Mouse (Mus musculus) midbrain, embryonic 14.5 days (tissue): Measurements from ENCODE around the gene Ankrd26. TPM values are rescaled to one million over a fixed set of nuclear protein-coding genes. Genes with fewer than 3 reads are reported as not detected.

Source experiments
- ATAC-seq: fragments of 200-750 bp; cut with Nextera tagmentation; 2 replicates; pipeline ENCODE4 v1.8.0; 2017; ENCODE audit warnings: moderate number of reproducible peaks, moderate library complexity; ENCODE audit not compliant: low FRiP score, low TSS enrichment
- DNase-seq: peaks from one replicate; pipeline ENCODE4 v3.0.0-alpha.2; 2015
- H3K27ac ChIP-seq: fragments of 300-500 bp; sonication (generic); replicated peaks from 2 replicates; pipeline ENCODE4 v1.5.1; 2014; ENCODE audit warnings: mild to moderate bottlenecking, low read depth, low read length, moderate library complexity
- H3K27me3 ChIP-seq: fragments of 300-500 bp; sonication (generic); 2 replicates; pipeline ENCODE4 v1.6.1; 2014; ENCODE audit warnings: low read length, control low read depth, mixed read lengths; ENCODE audit not compliant: control insufficient read depth, insufficient read depth
- H3K36me3 ChIP-seq: fragments of 300-500 bp; sonication (generic); 2 replicates; pipeline ENCODE4 v1.6.1; 2014; ENCODE audit warnings: low read length, control low read depth; ENCODE audit not compliant: control insufficient read depth, insufficient read depth
- H3K4me1 ChIP-seq: fragments of 300-500 bp; sonication (generic); 2 replicates; pipeline ENCODE4 v1.6.1; 2014; ENCODE audit warnings: mild to moderate bottlenecking, antibody characterized with exemption, low read length, control low read depth; ENCODE audit not compliant: control insufficient read depth, insufficient read depth
- H3K4me2 ChIP-seq: fragments of 300-500 bp; sonication (generic); 2 replicates; pipeline ENCODE4 v1.6.1; 2014; ENCODE audit warnings: mild to moderate bottlenecking, low read length, moderate library complexity
- H3K4me3 ChIP-seq: fragments of 300-500 bp; sonication (generic); replicated peaks from 2 replicates; pipeline ENCODE4 v1.5.1; 2014; ENCODE audit warnings: low read depth, low read length
- H3K9ac ChIP-seq: fragments of 300-500 bp; sonication (generic); replicated peaks from 2 replicates; pipeline ENCODE4 v1.6.1; 2014; ENCODE audit warnings: mild to moderate bottlenecking, low read length, moderate library complexity
- H3K9me3 ChIP-seq: fragments of 300-500 bp; sonication (generic); 2 replicates; pipeline ENCODE4 v1.6.1; 2016; ENCODE audit warnings: low read length, control low read depth, mixed read lengths; ENCODE audit not compliant: control insufficient read depth
- WGBS: fragments of 180-500 bp; shearing (Covaris S2); extraction: QIAGEN DNeasy Blood & Tissue Kit; methylation state at CpG from one replicate; pipeline ENCODE4 v1.1.7; 2014; 5-methylcytosine and 5-hydroxymethylcytosine counted together
- polyA plus RNA-seq: library from polyadenylated mRNA; unstranded; fragments of >200 nt; fragmentation: Nextera tagmentation; extraction: Ambion mirVana; gene quantifications from 2 replicates; pipeline ENCODE4 v1.2.1, GENCODE M21; 2014

The Ankrd26 gene
- polyA plus RNA-seq, 1 experiment from 2014 or later = 13.5 TPM

- ATAC-seq (peak; percentile 97), DNase-seq (peak; percentile 96)
- H3K9me3 ChIP-seq = no peaks in the 10 kb centered on the region
- H3K27me3 ChIP-seq = no peaks in the 10 kb centered on the region
- H3K4me3 ChIP-seq = peak within 1 kb of the TSS; percentile 66
- H3K4me1 ChIP-seq = peaks cover 10% of the 10 kb centered on the region; the same call in 1 of the 2 replicates
- H3K36me3 ChIP-seq = 0 out of 2 replicates have a peak, but pooled peaks cover 3% of the 10 kb centered on the region
- H3K4me2 ChIP-seq = peak within 1 kb of the TSS; percentile 78
- peak within 1 kb of the TSS; percentile 85 for H3K9ac ChIP-seq
- H3K27ac ChIP-seq = peak within 1 kb of the TSS; percentile 98
- under 1% methylated on average over 43 of the region's 43 CpGs for WGBS
Measured at GRCm38 (mm10) chr6:118455042-118455631, 106.9 kb downstream of the Ankrd26 start, which contains the start of gene Zfp248. Zfp248 (minus strand) TSS chr6:118455528.

- Histone ChIP-seq H3K36me3 (0 out of 2 replicates have a peak, but pooled peaks cover 3% of the 10 kb centered on the region), H3K9me3 (no peaks in the 10 kb centered on the region), H3K27ac (peak overlapping the region; percentile 98), H3K4me3 (peak overlapping the region; percentile 66), H3K4me1 (peaks cover 10% of the 10 kb centered on the region; the same call in 1 of the 2 replicates), H3K9ac (peak overlapping the region; percentile 85), H3K4me2 (peak overlapping the region; percentile 78), H3K27me3 (no peaks in the 10 kb centered on the region)
- 46% methylated on average over 8 of the region's 8 CpGs for WGBS
- ATAC-seq (0 out of 2 replicates have a peak, but pooled peaks have one; percentile 3), DNase-seq (no peak)
Measured at GRCm38 (mm10) chr6:118454452-118454851, 107.6 kb downstream of the Ankrd26 start.

Other genes starting within 250 kb of the Ankrd26 start
- gene Bms1, start 142.8 kb downstream of the Ankrd26 start, polyA plus RNA-seq = 14.4 and 23.5 TPM in 2 replicates
- 13.6 and 15.8 TPM in 2 replicates for gene Zfp248, start 106.7 kb downstream of the Ankrd26 start, polyA plus RNA-seq
- 12.9 and 15.6 TPM in 2 replicates for gene Zfp9, start 82.9 kb downstream of the Ankrd26 start, polyA plus RNA-seq